In genomic region chr17:63226380-63226779, GRCm38 (mm10) we compare ENCODE assay signal across 25 mouse cellular contexts.
DNase-seq lines count a peak whose midpoint lies in the region; ATAC-seq and TF ChIP-seq lines count a peak whose summit lies in the region.
"Had no signal": no experiment of that assay in that cellular context is flagged by ENCODE, and none has a peak within 500 bp of the region (broad histone marks: within the 10 kb centered on the region; RNA-seq: fewer than 3 reads in every experiment).

No protein-coding gene starts in this region.

- peak; percentile 50; the same call in 1 of the 2 replicates for ATAC-seq in kidney, embryonic 14.5 days (ENCODE audit: low FRiP score, low TSS enrichment)
- ATAC-seq in kidney, embryonic 16.5 days (ENCODE audit: low FRiP score, low TSS enrichment) = peak; percentile 69
- ATAC-seq: activated CD4-positive, CD25-positive, alpha-beta regulatory T cell, adult 4 months; CD4-positive, CD25-positive, alpha-beta regulatory T cell, adult 4 months; forebrain, embryonic 13.5 days; Patski had no signal

- H3K4me3 ChIP-seq in kidney, adult 2 months (ENCODE audit: insufficient read depth, low read depth, low read length) = no peak overlapping the region
- H3K4me3 ChIP-seq in kidney, embryonic 14.5 days (ENCODE audit: low read length) = no peak overlapping the region
- H3K4me3 ChIP-seq in kidney, embryonic 16.5 days (ENCODE audit: low read length) = no peak overlapping the region
- H3K4me3 ChIP-seq: embryonic facial prominence, embryonic 10.5 days; embryonic facial prominence, embryonic 12.5 days; forebrain, embryonic 13.5 days had no signal

- intact Hi-C loops in heart, postnatal 10 days (cut with DNase I) = no loop called here

- no peaks in the 10 kb centered on the region for H3K27me3 ChIP-seq in kidney, adult 2 months (replicated peaks; ENCODE audit: control insufficient read depth, insufficient read depth, low read length)
- no peaks in the 10 kb centered on the region for H3K27me3 ChIP-seq in kidney, embryonic 14.5 days (ENCODE audit: control insufficient read depth, insufficient read depth, low read length)
- H3K27me3 ChIP-seq in kidney, embryonic 16.5 days (ENCODE audit: insufficient read depth, low read length) = no peaks in the 10 kb centered on the region
- H3K27me3 ChIP-seq: CH12.LX; embryonic facial prominence, embryonic 12.5 days; forebrain, embryonic 13.5 days; Patski had no signal

- WGBS in kidney, adult 2 months = 45% methylated on average over 2 of the region's 2 CpGs
- WGBS in kidney, embryonic 14.5 days = 56% methylated on average over 2 of the region's 2 CpGs
- WGBS in kidney, embryonic 16.5 days = 46% methylated on average over 2 of the region's 2 CpGs

- H3K36me3 ChIP-seq in kidney, adult 2 months (ENCODE audit: control insufficient read depth, insufficient read depth, low read length) = no peaks in the 10 kb centered on the region
- no peaks in the 10 kb centered on the region for H3K36me3 ChIP-seq in kidney, embryonic 14.5 days (ENCODE audit: control insufficient read depth, insufficient read depth, low read length)
- H3K36me3 ChIP-seq in kidney, embryonic 16.5 days (ENCODE audit: insufficient read depth, low read length) = no peaks in the 10 kb centered on the region
- H3K36me3 ChIP-seq: embryonic facial prominence, embryonic 10.5 days; embryonic facial prominence, embryonic 12.5 days had no signal

- no peaks in the 10 kb centered on the region for H3K9me3 ChIP-seq in kidney, embryonic 14.5 days (ENCODE audit: control insufficient read depth, low read length)
- no peaks in the 10 kb centered on the region for H3K9me3 ChIP-seq in kidney, embryonic 16.5 days (ENCODE audit: low read length)
- H3K9me3 ChIP-seq: embryonic facial prominence, embryonic 10.5 days; embryonic facial prominence, embryonic 12.5 days; forebrain, embryonic 13.5 days; G1E had no signal

- no peak for TF ChIP-seq POLR2A in kidney, adult 2 months (IDR thresholded peaks at IDR 0.05; ENCODE audit: low read depth, low read length)

- DNase-seq in heart, adult 11 months = peak; percentile 3
- DNase-seq in heart, postnatal 10 days = no peak
- DNase-seq in kidney, adult 2 months = peak; percentile 40
- DNase-seq in kidney, adult 11 months = no peak
- DNase-seq in kidney, postnatal 14 days = no peak
- no peak for DNase-seq in kidney, postnatal 25 days
- DNase-seq: adrenal gland, adult 8-10 months; adrenal gland, postnatal 14 days; adrenal gland, postnatal 36 days; B cell, adult 2 months; cerebellum, adult 11-12 months; cerebellum, adult 2 months; cerebellum, adult 9-10 months; cerebellum, postnatal 10 days; cerebellum, postnatal 25 days had no signal

- no peak overlapping the region for H3K27ac ChIP-seq in kidney, adult 2 months (ENCODE audit: insufficient read depth, low read depth, low read length)
- H3K27ac ChIP-seq in kidney, embryonic 14.5 days (ENCODE audit: low read depth, low read length) = no peak overlapping the region
- no peak overlapping the region for H3K27ac ChIP-seq in kidney, embryonic 16.5 days (ENCODE audit: low read length)
- H3K27ac ChIP-seq: embryonic facial prominence, embryonic 10.5 days; embryonic facial prominence, embryonic 12.5 days; forebrain, embryonic 13.5 days had no signal

- TF ChIP-seq CTCF in kidney, adult 2 months (conservative IDR thresholded peaks at IDR 0.05; ENCODE audit: insufficient read depth, insufficient read length, low read depth, low read length) = no peak

- peaks cover 2% of the 10 kb centered on the region; the same call in 1 of the 2 replicates for H3K4me1 ChIP-seq in kidney, adult 2 months (ENCODE audit: control insufficient read depth, insufficient read depth, low read length)
- 0 out of 2 replicates have a peak, but pooled peaks cover 2% of the 10 kb centered on the region for H3K4me1 ChIP-seq in kidney, embryonic 14.5 days (ENCODE audit: control insufficient read depth, insufficient read depth, low read length)
- H3K4me1 ChIP-seq in kidney, embryonic 16.5 days (ENCODE audit: insufficient read depth, low read length) = peaks cover 7% of the 10 kb centered on the region

- H3K4me2 ChIP-seq in kidney, embryonic 14.5 days (replicated peaks; ENCODE audit: low read depth, low read length) = no peak overlapping the region
- H3K4me2 ChIP-seq in kidney, embryonic 16.5 days (replicated peaks; ENCODE audit: low read depth, low read length) = no peak overlapping the region
- H3K4me2 ChIP-seq: embryonic facial prominence, embryonic 12.5 days; forebrain, embryonic 13.5 days had no signal

- no peak overlapping the region for H3K9ac ChIP-seq in kidney, embryonic 14.5 days (ENCODE audit: low read depth, low read length)
- no peak overlapping the region for H3K9ac ChIP-seq in kidney, embryonic 16.5 days (replicated peaks; ENCODE audit: low read length)
- H3K9ac ChIP-seq: embryonic facial prominence, embryonic 12.5 days; forebrain, embryonic 13.5 days had no signal

Comparison
In these comparisons a context has a peak if more than half of its experiments do, and no peak if none do; other contexts are left out.
1. DNase-seq: peak in heart, adult 11 months (single experiment) and kidney, adult 2 months (single experiment); none in heart, postnatal 10 days (0 of 2), kidney, adult 11 months (single experiment), kidney, postnatal 14 days (single experiment) and kidney, postnatal 25 days (0 of 2).